Mouse (Mus musculus) Muller cell, postnatal 12 days (primary cell): ENCODE measurements around the gene Lpin1.
A peak's percentile ranks its signal among the peaks of the same experiment; 100 is the strongest.

Experiments used
- DNase-seq: peaks from one replicate; pipeline ENCODE4 v3.0.0-alpha.2; 2015; ENCODE audit errors: inconsistent ontology term

Lpin1 gene

GRCm38 (mm10) chr12:16610936-16611335, at the start of gene Lpin1:
Lpin1 (minus strand) TSS chr12:16610966.
- no peak for DNase-seq

GRCm38 (mm10) chr12:16656906-16657875, 46.4 kb upstream of the Lpin1 start:
- DNase-seq: no peak

GRCm38 (mm10) chr12:16655604-16656003, 44.8 kb upstream of the Lpin1 start:
- DNase-seq: no peak

GRCm38 (mm10) chr12:16653332-16654093, 42.7 kb upstream of the Lpin1 start, which contains the start of gene Ntsr2:
Ntsr2 (plus strand) TSS chr12:16653382.
- peak; percentile 89 for DNase-seq

GRCm38 (mm10) chr12:16649819-16650218, 39.1 kb upstream of the Lpin1 start:
- DNase-seq: no peak

- no peak for DNase-seq
These were observed 37.5 kb upstream of the Lpin1 start for GRCm38 (mm10) chr12:16648273-16648672.

- no peak for DNase-seq
These were observed 36.1 kb upstream of the Lpin1 start for GRCm38 (mm10) chr12:16646780-16647409.

- no peak for DNase-seq
These were observed 33.9 kb upstream of the Lpin1 start for GRCm38 (mm10) chr12:16644698-16645097.

- DNase-seq: peak; percentile 90
These were observed 33.0 kb upstream of the Lpin1 start for GRCm38 (mm10) chr12:16643508-16644345.

- DNase-seq: no peak
These were observed 31.2 kb upstream of the Lpin1 start for GRCm38 (mm10) chr12:16642000-16642399.

GRCm38 (mm10) chr12:16640075-16640474, 29.3 kb upstream of the Lpin1 start:
- DNase-seq: no peak

GRCm38 (mm10) chr12:16639078-16639771, 28.5 kb upstream of the Lpin1 start:
- no peak for DNase-seq

GRCm38 (mm10) chr12:16635816-16636215, 25.1 kb upstream of the Lpin1 start:
- no peak for DNase-seq

GRCm38 (mm10) chr12:16634075-16634813, 23.5 kb upstream of the Lpin1 start:
- peak; percentile 20 for DNase-seq

- no peak for DNase-seq
These were observed 22.5 kb upstream of the Lpin1 start for GRCm38 (mm10) chr12:16633235-16633634.

- DNase-seq: no peak
These were observed 20.7 kb upstream of the Lpin1 start for GRCm38 (mm10) chr12:16631423-16631822.

GRCm38 (mm10) chr12:16630866-16631185, 20.1 kb upstream of the Lpin1 start:
- no peak for DNase-seq

GRCm38 (mm10) chr12:16630152-16630865, 19.5 kb upstream of the Lpin1 start:
- DNase-seq: no peak

- DNase-seq: peak; percentile 14
These were observed 9.5 kb upstream of the Lpin1 start for GRCm38 (mm10) chr12:16620230-16620629.
